Mouse (Mus musculus) forebrain, embryonic 16.5 days (tissue): ENCODE results near the gene Krt88. TPM values are rescaled to one million over a fixed set of nuclear protein-coding genes. Genes with fewer than 3 reads are reported as not detected.

ENCODE experiments used
- ATAC-seq: fragments of 200-750 bp; cut with Nextera tagmentation; 2 replicates; pipeline ENCODE4 v1.8.0; 2017; ENCODE audit warnings: mild to moderate bottlenecking, moderate library complexity
- H3K27ac ChIP-seq: fragments of 300-500 bp; sonication (generic); 2 replicates; pipeline ENCODE4 v1.5.1; 2014; ENCODE audit warnings: low read length, control low read depth
- H3K27me3 ChIP-seq: fragments of 300-500 bp; sonication (generic); replicated peaks from 2 replicates; pipeline ENCODE4 v1.6.1; 2014; ENCODE audit warnings: low read length; ENCODE audit not compliant: control insufficient read depth, insufficient read depth
- H3K36me3 ChIP-seq: fragments of 300-500 bp; sonication (generic); 2 replicates; pipeline ENCODE4 v1.6.1; 2014; ENCODE audit not compliant: control insufficient read depth, insufficient read depth
- H3K4me1 ChIP-seq: fragments of 300-500 bp; sonication (generic); replicated peaks from 2 replicates; pipeline ENCODE4 v1.6.1; 2014; ENCODE audit warnings: low read length; ENCODE audit not compliant: control insufficient read depth, insufficient read depth
- H3K4me2 ChIP-seq: fragments of 300-500 bp; sonication (generic); 2 replicates; pipeline ENCODE4 v1.6.1; 2014; ENCODE audit warnings: mild to moderate bottlenecking, low read length, control low read depth
- H3K4me3 ChIP-seq: fragments of 300-500 bp; sonication (generic); replicated peaks from 2 replicates; pipeline ENCODE4 v1.5.1; 2014; ENCODE audit warnings: mild to moderate bottlenecking, low read length, control low read depth
- H3K9ac ChIP-seq: fragments of 300-500 bp; sonication (generic); replicated peaks from 2 replicates; pipeline ENCODE4 v1.6.1; 2014; ENCODE audit warnings: low read depth, low read length, control low read depth
- H3K9me3 ChIP-seq: fragments of 300-500 bp; sonication (generic); 2 replicates; pipeline ENCODE4 v1.6.1; 2016; ENCODE audit warnings: low read length; ENCODE audit not compliant: control insufficient read depth
- WGBS: fragments of 180-500 bp; shearing (Covaris S2); extraction: QIAGEN DNeasy Blood & Tissue Kit; methylation state at CpG from one replicate; pipeline ENCODE4 v1.1.7; 2014; 5-methylcytosine and 5-hydroxymethylcytosine counted together
- polyA plus RNA-seq: library from polyadenylated mRNA; unstranded; fragments of >200 nt; fragmentation: Nextera tagmentation; extraction: Ambion mirVana; gene quantifications from 2 replicates; pipeline ENCODE4 v1.2.1, GENCODE M21; 2015

The Krt88 gene
- polyA plus RNA-seq, 1 experiment from 2014 or later: not detected

DNA sequence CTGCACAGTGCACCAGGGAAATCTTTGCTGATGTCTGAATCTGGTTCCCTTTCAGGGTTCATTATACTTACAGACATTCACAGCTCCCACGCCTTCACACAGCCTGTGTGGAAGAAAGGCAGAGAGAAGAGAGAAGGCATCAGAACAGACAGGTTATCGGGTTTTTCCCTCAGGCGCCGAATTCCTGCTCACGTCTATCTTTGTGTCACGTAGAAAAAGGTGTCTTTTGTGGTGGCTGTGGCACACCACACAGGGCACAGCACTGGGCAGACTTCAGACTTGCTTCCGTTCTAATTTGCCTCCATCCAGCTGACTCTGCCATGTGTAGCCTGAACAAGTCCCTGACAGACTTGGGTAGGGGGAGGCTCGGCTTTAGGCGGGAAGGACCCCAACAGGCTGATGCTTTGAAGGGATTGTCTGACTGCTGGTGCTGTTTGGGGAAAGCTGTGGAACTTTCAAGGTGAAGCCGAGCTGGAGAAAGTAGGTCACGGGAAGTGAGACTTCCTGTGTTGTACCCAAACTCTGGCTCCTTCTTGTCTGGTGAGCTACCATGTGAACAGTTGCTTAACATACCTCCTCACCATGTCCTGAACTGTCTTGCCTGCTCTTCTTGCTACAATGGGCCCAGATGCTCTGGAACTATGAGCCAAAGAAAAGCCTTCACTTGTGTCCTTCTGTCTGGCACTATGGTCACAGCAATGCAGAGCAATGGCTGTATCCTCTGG, 38.5 kb downstream of the Krt88 start:
- 78% methylated on average over 11 of the region's 11 CpGs for WGBS
- no peaks in the 10 kb centered on the region for H3K27me3 ChIP-seq

DNA sequence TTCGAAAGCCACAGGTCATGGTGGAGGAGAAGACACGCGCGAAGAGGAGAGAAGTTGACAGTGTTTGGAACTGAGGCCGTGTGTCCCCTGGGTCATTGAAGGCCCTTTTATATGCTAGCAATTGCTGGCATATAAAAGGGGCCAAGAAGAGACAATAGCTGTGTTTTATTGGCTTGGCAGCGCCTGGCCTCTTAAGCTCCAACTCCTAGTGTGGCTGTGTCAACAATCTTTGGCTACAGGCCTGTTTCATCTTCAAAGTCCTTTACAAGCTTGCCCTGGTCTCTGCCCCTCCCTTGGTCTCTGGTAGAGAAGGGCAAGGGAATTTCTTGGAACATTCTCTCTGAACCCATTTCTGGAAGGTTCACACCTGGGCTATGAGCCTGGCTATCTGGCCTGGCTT, 43.9 kb downstream of the Krt88 start, which contains the start of gene Krt83:
TSS of gene Krt83 (minus strand) at position 82 of the 400 bp plus-strand sequence.
- no peak for ATAC-seq
- 54% methylated on average over 6 of the region's 6 CpGs for WGBS

More for the DNA sequence above, 38.5 kb downstream of the Krt88 start:
- Histone ChIP-seq H3K4me1 (no peaks in the 10 kb centered on the region), H3K4me3 (no peak overlapping the region), H3K36me3 (no peaks in the 10 kb centered on the region), H3K9me3 (no peaks in the 10 kb centered on the region), H3K9ac (no peak overlapping the region), H3K27ac (no peak overlapping the region), H3K4me2 (no peak overlapping the region)
- no peak for ATAC-seq

DNA sequence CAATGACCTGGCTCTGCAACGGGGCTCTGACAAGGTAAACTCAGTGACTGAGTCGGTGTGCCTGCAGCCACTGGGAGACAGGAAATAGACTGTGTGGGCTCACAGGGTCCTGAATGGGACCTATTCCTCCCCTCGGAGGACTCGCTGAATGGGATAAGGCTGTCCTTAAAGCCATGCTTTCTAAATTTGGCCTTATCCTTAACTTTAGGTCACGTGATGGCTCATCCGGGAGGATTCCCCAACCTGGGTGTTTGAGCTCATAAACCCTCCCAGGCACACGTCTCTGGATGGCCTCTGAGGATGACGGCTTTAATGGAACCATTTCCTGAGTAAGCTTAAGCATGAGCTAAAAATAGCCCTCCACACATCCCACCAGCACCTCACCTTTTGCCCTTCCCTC, 45.2 kb downstream of the Krt88 start:
- Histone ChIP-seq H3K9ac (no peak overlapping the region), H3K36me3 (no peaks in the 10 kb centered on the region), H3K27ac (no peak overlapping the region), H3K4me2 (no peak overlapping the region), H3K27me3 (no peaks in the 10 kb centered on the region), H3K4me1 (no peaks in the 10 kb centered on the region), H3K9me3 (no peaks in the 10 kb centered on the region), H3K4me3 (no peak overlapping the region)
- ATAC-seq: no peak
- WGBS: 80% methylated on average over 8 of the region's 8 CpGs

More for the DNA sequence above, 43.9 kb downstream of the Krt88 start, which contains the start of gene Krt83:
- H3K36me3 ChIP-seq: no peaks in the 10 kb centered on the region
- H3K27me3 ChIP-seq: no peaks in the 10 kb centered on the region
- H3K27ac ChIP-seq: no peak within 1 kb of the TSS
- no peaks in the 10 kb centered on the region for H3K9me3 ChIP-seq
- H3K4me1 ChIP-seq: no peaks in the 10 kb centered on the region
- H3K9ac ChIP-seq: no peak within 1 kb of the TSS
- no peak within 1 kb of the TSS for H3K4me3 ChIP-seq
- no peak within 1 kb of the TSS for H3K4me2 ChIP-seq

DNA sequence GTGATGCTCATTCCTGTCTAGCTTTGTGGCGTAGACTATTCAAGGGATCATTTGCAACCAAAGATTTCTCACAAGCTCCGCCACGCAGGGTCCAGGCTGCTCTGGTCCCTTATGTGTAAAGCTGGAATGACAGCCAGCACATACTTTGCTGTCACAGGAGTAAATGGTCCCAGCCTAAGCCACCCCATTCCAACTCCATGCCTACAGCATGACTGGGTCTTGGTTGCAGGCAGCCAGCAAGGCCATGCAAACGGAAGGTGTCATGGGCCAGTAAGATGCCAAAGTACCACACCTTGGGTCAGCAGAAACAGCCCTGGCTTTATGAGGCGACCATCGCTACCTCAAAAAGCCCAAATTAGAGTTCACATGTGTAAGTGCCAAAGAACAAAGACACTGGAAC, 46.2 kb downstream of the Krt88 start:
- no peak for ATAC-seq
- Histone ChIP-seq H3K4me2 (no peak overlapping the region), H3K9me3 (no peaks in the 10 kb centered on the region), H3K4me3 (no peak overlapping the region), H3K27ac (no peak overlapping the region), H3K36me3 (no peaks in the 10 kb centered on the region), H3K27me3 (no peaks in the 10 kb centered on the region), H3K9ac (no peak overlapping the region), H3K4me1 (no peaks in the 10 kb centered on the region)
- WGBS: 91% methylated on average over 6 of the region's 6 CpGs

DNA sequence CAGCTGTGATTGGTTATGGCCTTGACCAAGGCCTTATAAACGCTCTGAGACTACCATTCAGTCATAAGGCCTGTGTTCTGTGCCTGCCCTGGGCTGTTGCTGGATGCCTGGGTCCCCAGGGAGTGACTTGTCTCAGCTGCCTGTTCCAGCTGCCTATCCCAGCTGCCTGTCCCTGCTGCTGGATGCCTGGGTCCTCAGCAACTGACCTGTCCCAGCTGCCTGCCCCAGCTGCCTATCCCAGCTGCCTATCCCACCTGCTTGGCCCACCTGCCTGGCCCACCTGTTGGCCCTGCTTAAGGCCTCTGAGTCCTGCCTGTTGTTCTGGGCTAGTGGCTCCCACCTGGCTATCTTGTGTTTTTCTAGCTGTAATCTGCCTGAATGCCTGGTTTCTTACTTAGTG, 46.7 kb downstream of the Krt88 start:
- WGBS: 50% methylated on average over 1 of the region's 1 CpGs
- no peaks in the 10 kb centered on the region for H3K27me3 ChIP-seq
- H3K36me3 ChIP-seq: no peaks in the 10 kb centered on the region
- no peak overlapping the region for H3K4me2 ChIP-seq
- H3K9ac ChIP-seq: no peak overlapping the region
- no peaks in the 10 kb centered on the region for H3K4me1 ChIP-seq
- ATAC-seq: no peak
- no peak overlapping the region for H3K27ac ChIP-seq
- H3K4me3 ChIP-seq: no peak overlapping the region
- H3K9me3 ChIP-seq: no peaks in the 10 kb centered on the region

DNA sequence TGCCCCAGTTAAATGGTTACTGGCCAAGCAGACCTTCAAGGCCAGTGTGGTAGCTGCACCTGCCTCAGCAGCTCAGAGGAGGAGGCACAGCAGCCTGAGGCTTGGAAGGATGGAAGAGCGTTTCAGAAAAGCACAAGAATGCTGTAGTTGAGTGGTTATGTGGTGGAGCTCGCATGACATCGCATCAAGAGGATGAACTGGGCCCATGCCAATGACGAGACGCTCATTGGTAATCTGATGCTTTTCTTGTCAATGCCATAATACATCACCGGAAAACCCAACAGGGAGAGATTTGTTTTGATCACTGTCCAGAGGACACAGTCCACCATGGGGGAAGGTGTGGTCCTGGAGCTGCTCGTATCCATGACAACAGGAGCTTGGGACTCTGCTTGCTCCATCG, 47.7 kb downstream of the Krt88 start:
- Histone ChIP-seq H3K4me2 (no peak overlapping the region), H3K9ac (no peak overlapping the region), H3K27me3 (no peaks in the 10 kb centered on the region), H3K9me3 (no peaks in the 10 kb centered on the region), H3K36me3 (no peaks in the 10 kb centered on the region), H3K27ac (no peak overlapping the region), H3K4me1 (no peaks in the 10 kb centered on the region), H3K4me3 (no peak overlapping the region)
- 86% methylated on average over 8 of the region's 8 CpGs for WGBS
- ATAC-seq: no peak

DNA sequence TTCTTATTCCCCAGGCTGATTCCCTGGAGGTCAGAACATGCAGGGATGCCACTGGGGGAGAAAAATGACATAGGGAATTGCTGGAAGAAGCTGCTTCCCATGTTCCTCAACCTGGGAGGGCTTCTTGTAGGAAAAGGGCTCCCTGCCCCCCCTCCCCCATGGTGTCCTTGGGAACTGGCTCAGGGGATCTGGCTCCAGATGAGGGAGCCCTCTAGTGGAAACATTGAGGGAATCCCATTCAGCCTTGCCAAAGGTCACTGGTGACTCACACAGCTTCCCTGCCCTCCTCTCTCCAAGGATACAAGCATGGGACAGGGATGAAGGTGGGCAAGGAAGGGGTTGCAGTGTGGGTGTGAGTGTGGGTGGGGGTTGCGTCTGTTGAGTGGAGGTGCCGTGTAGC, 49.6 kb downstream of the Krt88 start:
- H3K4me3 ChIP-seq: no peak overlapping the region
- H3K9me3 ChIP-seq: no peaks in the 10 kb centered on the region
- no peaks in the 10 kb centered on the region for H3K27me3 ChIP-seq
- H3K36me3 ChIP-seq: no peaks in the 10 kb centered on the region
- no peak overlapping the region for H3K27ac ChIP-seq
- no peak overlapping the region for H3K4me2 ChIP-seq
- ATAC-seq: no peak
- no peak overlapping the region for H3K9ac ChIP-seq
- H3K4me1 ChIP-seq: no peaks in the 10 kb centered on the region
- WGBS: 78% methylated on average over 2 of the region's 2 CpGs

Other genes with a start within 250 kb of the Krt88 start
- gene Grasp, start 223.6 kb upstream of the Krt88 start, polyA plus RNA-seq: 1.3 and 1.8 TPM in 2 replicates
- gene Nr4a1, start 193.5 kb upstream of the Krt88 start, polyA plus RNA-seq: 4.5 TPM in 2 replicates
- gene Atg101, start 163.5 kb upstream of the Krt88 start, polyA plus RNA-seq: 87.4 and 92.4 TPM in 2 replicates
- 0.29 and 0.30 TPM in 2 replicates for gene 6030408B16Rik, start 154.5 kb upstream of the Krt88 start, polyA plus RNA-seq
- 0.13 and 0.14 TPM in 2 replicates for gene Krt80, start 77.6 kb upstream of the Krt88 start, polyA plus RNA-seq
- 0.62 and 0.88 TPM in 2 replicates for gene Krt7, start 36.7 kb upstream of the Krt88 start, polyA plus RNA-seq
- gene Krt87, start 8.9 kb upstream of the Krt88 start, polyA plus RNA-seq: 0.20 and 0.31 TPM in 2 replicates
- gene Krt81, start 16.0 kb downstream of the Krt88 start, polyA plus RNA-seq: not detected in 2 replicates
- not detected in 2 replicates for gene Krt86, start 25.7 kb downstream of the Krt88 start, polyA plus RNA-seq
- gene Krt83, start 43.8 kb downstream of the Krt88 start, polyA plus RNA-seq: not detected in 2 replicates
- not detected in 2 replicates for gene Gm49425, start 69.5 kb downstream of the Krt88 start, polyA plus RNA-seq
- not detected in 2 replicates for gene Krt84, start 85.1 kb downstream of the Krt88 start, polyA plus RNA-seq
- gene Krt82, start 102.9 kb downstream of the Krt88 start, polyA plus RNA-seq: not detected in 2 replicates
- gene Krt90, start 115.2 kb downstream of the Krt88 start, polyA plus RNA-seq: 0.08 and 0.09 TPM in 2 replicates
- gene Krt75, start 126.2 kb downstream of the Krt88 start, polyA plus RNA-seq: 0.10 TPM in 1 of 2 replicates, not detected in the other
- not detected in 2 replicates for gene Gm5414, start 180.4 kb downstream of the Krt88 start, polyA plus RNA-seq
- not detected in 2 replicates for gene Gm5478, start 199.6 kb downstream of the Krt88 start, polyA plus RNA-seq
- gene Krt6b, start 232.5 kb downstream of the Krt88 start, polyA plus RNA-seq: not detected in 2 replicates
- gene Krt6a, start 246.6 kb downstream of the Krt88 start, polyA plus RNA-seq: 0.53 TPM in 1 of 2 replicates, not detected in the other